Mouse (Mus musculus) kidney, embryonic 16.5 days (tissue): ENCODE results near the gene Rnf41. TPM values are rescaled to one million over a fixed set of nuclear protein-coding genes. Genes with fewer than 3 reads are reported as not detected.

Experiments used
- ATAC-seq: fragments of 200-750 bp; cut with Nextera tagmentation; 2 replicates; pipeline ENCODE4 v1.8.0; 2017; ENCODE audit warnings: moderate TSS enrichment; ENCODE audit not compliant: low FRiP score, low TSS enrichment
- H3K27ac ChIP-seq: fragments of 300-500 bp; sonication (generic); 2 replicates; pipeline ENCODE4 v1.5.1; 2014; ENCODE audit warnings: low read length
- H3K27me3 ChIP-seq: fragments of 300-500 bp; sonication (generic); 2 replicates; pipeline ENCODE4 v1.6.1; 2014; ENCODE audit warnings: low read length, control low read depth, mixed read lengths; ENCODE audit not compliant: insufficient read depth
- H3K36me3 ChIP-seq: fragments of 300-500 bp; sonication (generic); 2 replicates; pipeline ENCODE4 v1.6.1; 2014; ENCODE audit warnings: low read length, control low read depth, mixed read lengths; ENCODE audit not compliant: insufficient read depth
- H3K4me1 ChIP-seq: fragments of 300-500 bp; sonication (generic); 2 replicates; pipeline ENCODE4 v1.6.1; 2014; ENCODE audit warnings: low read length, control low read depth, mixed read lengths; ENCODE audit not compliant: insufficient read depth
- H3K4me2 ChIP-seq: fragments of 300-500 bp; sonication (generic); replicated peaks from 2 replicates; pipeline ENCODE4 v1.6.1; 2014; ENCODE audit warnings: low read depth, low read length
- H3K4me3 ChIP-seq: fragments of 300-500 bp; sonication (generic); 2 replicates; pipeline ENCODE4 v1.5.1; 2014; ENCODE audit warnings: mild to moderate bottlenecking, low read length
- H3K9ac ChIP-seq: fragments of 300-500 bp; sonication (generic); replicated peaks from 2 replicates; pipeline ENCODE4 v1.6.1; 2014; ENCODE audit warnings: low read length
- H3K9me3 ChIP-seq: fragments of 300-500 bp; sonication (generic); 2 replicates; pipeline ENCODE4 v1.6.1; 2016; ENCODE audit warnings: low read length, control low read depth
- WGBS: fragments of 180-500 bp; shearing (Covaris S2); extraction: QIAGEN DNeasy Blood & Tissue Kit; methylation state at CpG from one replicate; pipeline ENCODE4 v1.1.7; 2014; 5-methylcytosine and 5-hydroxymethylcytosine counted together
- polyA plus RNA-seq: library from polyadenylated mRNA; unstranded; fragments of >200 nt; fragmentation: Nextera tagmentation; extraction: Ambion mirVana; gene quantifications from 2 replicates; pipeline ENCODE4 v1.2.1, GENCODE M21; 2015

Rnf41 gene
- polyA plus RNA-seq, 1 experiment from 2014 or later, result 52.6 TPM

DNA sequence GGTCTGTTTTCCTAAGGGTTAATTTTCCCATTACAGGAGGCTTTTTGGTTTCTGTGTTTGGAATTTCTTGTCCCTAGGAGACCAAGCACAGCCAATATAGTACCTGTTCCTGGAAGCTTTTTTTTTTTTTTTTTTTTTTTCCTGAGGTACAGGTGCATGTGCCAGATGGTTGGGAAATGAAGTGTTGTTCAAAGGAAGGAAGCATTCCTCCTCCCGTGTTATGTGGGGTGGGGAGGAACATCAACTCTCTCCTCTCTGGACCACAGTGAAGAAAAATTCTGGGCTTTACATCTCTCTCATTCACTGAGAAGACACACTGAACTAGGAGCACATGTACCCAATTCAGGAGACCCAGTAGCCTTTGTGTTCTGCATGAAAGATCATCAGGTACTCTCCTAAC is 1.6 kb downstream of the Rnf41 start:
- ATAC-seq, result no peak
- Histone ChIP-seq H3K4me3 (peak overlapping the region; percentile 99), H3K4me1 (peaks cover 32% of the 10 kb centered on the region), H3K9ac (peak overlapping the region; percentile 39; the same call in 1 of the 2 replicates), H3K27me3 (no peaks in the 10 kb centered on the region), H3K27ac (no peak overlapping the region), H3K4me2 (peak overlapping the region; percentile 94), H3K36me3 (peaks cover 31% of the 10 kb centered on the region), H3K9me3 (no peaks in the 10 kb centered on the region)
- 28% methylated on average over 1 of the region's 1 CpGs for WGBS

DNA sequence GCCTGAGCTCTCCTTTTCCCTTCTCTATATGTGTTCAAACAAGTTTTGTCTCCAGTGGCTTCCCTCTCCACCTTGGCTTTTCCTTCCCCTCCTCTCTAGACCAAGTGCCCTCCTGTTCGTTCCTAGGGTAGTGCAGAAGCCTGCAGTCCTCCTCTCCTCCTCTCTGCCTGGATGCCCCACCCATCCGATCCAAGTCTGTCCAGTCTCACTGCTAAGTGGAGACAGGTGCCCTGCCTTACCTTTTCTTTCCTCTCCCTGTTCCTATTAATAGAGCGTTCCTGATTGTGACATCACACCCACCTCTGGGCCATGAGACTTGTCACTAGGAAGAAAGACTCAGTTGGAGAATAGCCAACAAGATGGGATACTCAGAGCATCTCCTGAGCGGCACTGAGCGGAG is 3.4 kb downstream of the Rnf41 start:
- no peaks in the 10 kb centered on the region for H3K9me3 ChIP-seq
- H3K36me3 ChIP-seq, result peaks cover 47% of the 10 kb centered on the region
- peaks cover 26% of the 10 kb centered on the region for H3K4me1 ChIP-seq
- no peak overlapping the region for H3K4me2 ChIP-seq
- no peak overlapping the region for H3K9ac ChIP-seq
- no peak overlapping the region for H3K4me3 ChIP-seq
- H3K27me3 ChIP-seq, result no peaks in the 10 kb centered on the region
- ATAC-seq, result no peak
- H3K27ac ChIP-seq, result no peak overlapping the region
- 92% methylated on average over 5 of the region's 5 CpGs for WGBS

DNA sequence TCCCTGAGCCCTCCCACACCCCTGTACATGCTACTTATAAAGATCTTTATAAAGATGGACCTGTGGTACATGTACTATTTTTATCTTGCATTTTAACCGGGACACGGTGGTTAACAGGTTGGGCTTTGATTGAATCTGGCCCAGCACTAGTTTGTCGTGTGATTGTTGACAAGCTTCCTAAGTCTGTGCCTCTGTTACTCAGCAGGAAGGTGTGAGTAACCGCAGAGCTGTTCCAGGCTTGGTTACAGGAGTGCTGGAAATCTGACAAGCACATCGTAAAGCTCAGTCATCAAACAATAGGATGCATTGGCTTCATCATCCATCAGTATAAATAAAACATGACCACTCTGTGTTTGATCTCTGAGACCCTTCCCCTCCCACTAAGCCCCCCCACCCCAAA is 11.0 kb downstream of the Rnf41 start:
- Histone ChIP-seq H3K9ac (no peak overlapping the region), H3K36me3 (peaks cover 43% of the 10 kb centered on the region), H3K27ac (no peak overlapping the region), H3K4me1 (peaks cover 9% of the 10 kb centered on the region; the same call in 1 of the 2 replicates), H3K9me3 (no peaks in the 10 kb centered on the region), H3K27me3 (no peaks in the 10 kb centered on the region), H3K4me3 (no peak overlapping the region), H3K4me2 (no peak overlapping the region)
- ATAC-seq, result no peak
- 69% methylated on average over 5 of the region's 5 CpGs for WGBS

DNA sequence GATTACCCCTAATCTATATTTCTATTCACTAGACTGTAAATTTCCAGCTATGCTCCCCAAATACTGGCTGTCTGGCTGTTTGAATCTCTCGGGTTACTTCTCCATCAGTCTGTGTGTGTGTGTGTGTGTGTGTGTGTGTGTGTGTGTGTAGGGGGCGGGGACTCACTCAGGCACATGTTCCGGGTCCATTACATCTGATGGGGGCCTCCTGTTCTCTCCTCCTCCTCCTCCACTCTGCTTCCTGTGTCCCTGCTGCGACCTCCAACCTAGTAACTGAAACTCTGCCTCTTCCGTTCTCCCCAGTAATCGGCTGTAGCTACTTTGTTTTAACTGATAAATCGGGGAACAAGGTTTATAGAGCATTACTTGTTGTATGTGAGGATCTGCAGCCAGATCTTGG is 13.1 kb downstream of the Rnf41 start:
- no peak overlapping the region for H3K4me3 ChIP-seq
- peak overlapping the region; percentile 28; the same call in 1 of the 2 replicates for H3K9ac ChIP-seq
- peak overlapping the region; percentile 76; the same call in 1 of the 2 replicates for H3K27ac ChIP-seq
- H3K4me1 ChIP-seq, result peaks cover 9% of the 10 kb centered on the region; the same call in 1 of the 2 replicates
- ATAC-seq, result peak; percentile 89
- H3K27me3 ChIP-seq, result no peaks in the 10 kb centered on the region
- H3K36me3 ChIP-seq, result peaks cover 35% of the 10 kb centered on the region
- H3K4me2 ChIP-seq, result peak overlapping the region; percentile 9; the same call in 1 of the 2 replicates
- H3K9me3 ChIP-seq, result no peaks in the 10 kb centered on the region
- WGBS, result 4% methylated on average over 7 of the region's 7 CpGs

DNA sequence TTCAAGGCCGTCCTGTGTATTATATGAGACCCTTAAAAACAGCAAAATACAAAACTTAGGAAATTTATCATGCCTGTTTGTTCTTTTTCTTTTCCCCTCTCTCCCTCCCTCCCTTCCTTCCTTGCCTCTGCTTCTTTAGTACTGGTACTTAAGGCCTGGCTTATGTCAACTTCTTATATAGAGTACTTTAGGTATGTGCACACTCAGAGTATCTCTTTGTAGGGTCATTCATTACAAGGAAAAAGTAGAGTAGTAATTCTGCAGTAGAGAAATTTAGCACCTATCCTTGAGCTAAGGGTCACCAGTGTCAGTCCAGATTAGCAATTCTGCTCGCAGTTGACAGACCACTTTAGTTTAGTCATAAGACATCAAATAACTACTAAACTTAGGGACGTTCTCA is 13.8 kb downstream of the Rnf41 start:
- 60% methylated on average over 3 of the region's 3 CpGs for WGBS
- ATAC-seq, result no peak
- Histone ChIP-seq H3K4me2 (no peak overlapping the region), H3K4me3 (no peak overlapping the region), H3K36me3 (peaks cover 39% of the 10 kb centered on the region), H3K4me1 (peaks cover 9% of the 10 kb centered on the region; the same call in 1 of the 2 replicates), H3K9me3 (no peaks in the 10 kb centered on the region), H3K27me3 (no peaks in the 10 kb centered on the region), H3K9ac (no peak overlapping the region), H3K27ac (peak overlapping the region; percentile 76; the same call in 1 of the 2 replicates)

DNA sequence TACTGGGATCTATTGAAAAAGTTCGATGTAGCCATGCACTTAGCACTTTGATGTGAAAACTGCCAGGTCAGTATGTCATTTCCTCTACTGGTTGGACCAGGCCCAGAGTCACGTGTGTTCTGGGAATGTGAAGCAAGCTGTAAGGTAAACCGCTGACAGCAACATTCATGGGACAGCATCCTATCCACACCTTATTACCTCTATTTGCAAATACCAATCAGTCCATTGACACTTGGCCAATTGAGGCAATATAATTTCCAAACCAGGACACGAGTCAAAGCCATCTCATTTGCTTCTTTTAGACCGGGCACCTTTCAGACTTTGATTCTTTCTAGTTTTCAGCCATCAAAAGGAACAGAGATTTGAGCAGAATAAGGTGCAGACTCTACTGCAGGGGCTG is 17.6 kb downstream of the Rnf41 start:
- H3K27ac ChIP-seq, result no peak overlapping the region
- no peak for ATAC-seq
- H3K9me3 ChIP-seq, result no peaks in the 10 kb centered on the region
- peaks cover 34% of the 10 kb centered on the region for H3K36me3 ChIP-seq
- H3K9ac ChIP-seq, result no peak overlapping the region
- peaks cover 15% of the 10 kb centered on the region; the same call in 1 of the 2 replicates for H3K4me1 ChIP-seq
- H3K4me2 ChIP-seq, result no peak overlapping the region
- no peaks in the 10 kb centered on the region for H3K27me3 ChIP-seq
- no peak overlapping the region for H3K4me3 ChIP-seq
- 82% methylated on average over 5 of the region's 5 CpGs for WGBS

DNA sequence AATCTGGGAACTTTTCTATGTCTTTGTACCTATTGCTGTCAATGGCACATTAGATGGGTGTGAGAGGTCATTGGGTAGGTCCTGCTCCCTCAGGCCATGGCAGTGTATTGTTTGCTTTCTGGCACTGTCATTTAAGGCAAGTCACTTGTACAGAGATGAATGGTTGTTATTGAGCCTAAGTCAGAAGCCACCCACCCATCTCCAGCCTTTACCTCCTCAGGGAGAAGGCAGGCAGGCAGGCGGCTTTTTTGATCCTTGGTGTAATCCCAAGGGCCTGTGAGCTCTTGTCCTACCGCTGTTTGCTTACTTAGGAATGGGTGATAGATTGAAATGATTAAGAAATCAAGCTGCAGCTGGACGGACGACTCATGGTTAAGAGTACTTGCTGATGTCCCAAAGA is 18.0 kb downstream of the Rnf41 start:
- H3K27me3 ChIP-seq, result no peaks in the 10 kb centered on the region
- peaks cover 33% of the 10 kb centered on the region for H3K36me3 ChIP-seq
- 95% methylated on average over 4 of the region's 4 CpGs for WGBS

DNA sequence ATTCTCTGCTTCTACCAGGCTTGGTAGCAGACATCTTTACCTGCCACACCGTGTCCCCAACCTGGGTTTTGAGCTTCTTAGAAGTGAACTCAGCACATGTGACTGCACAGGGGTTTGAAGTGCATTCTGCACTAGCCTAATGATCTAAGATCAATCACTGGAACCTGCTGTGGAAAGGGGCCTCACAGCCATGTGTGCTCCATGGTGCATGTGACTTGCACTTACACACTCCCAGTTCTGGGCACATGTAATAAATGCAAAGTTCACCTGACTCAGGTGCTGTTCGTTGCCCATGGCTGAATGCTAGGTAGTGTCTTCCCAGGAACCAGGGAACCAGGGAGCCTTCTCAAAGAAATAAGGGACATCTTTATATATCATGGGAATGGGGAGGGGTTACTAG is 22.0 kb downstream of the Rnf41 start:
- Histone ChIP-seq H3K9ac (no peak overlapping the region), H3K9me3 (no peaks in the 10 kb centered on the region), H3K4me2 (no peak overlapping the region), H3K4me1 (peaks cover 39% of the 10 kb centered on the region), H3K27me3 (no peaks in the 10 kb centered on the region), H3K4me3 (no peak overlapping the region), H3K27ac (no peak overlapping the region), H3K36me3 (peaks cover 61% of the 10 kb centered on the region)
- ATAC-seq, result no peak
- 72% methylated on average over 2 of the region's 2 CpGs for WGBS

More for the DNA sequence above, 18.0 kb downstream of the Rnf41 start:
- no peak for ATAC-seq
- H3K4me2 ChIP-seq, result no peak overlapping the region
- peaks cover 17% of the 10 kb centered on the region for H3K4me1 ChIP-seq
- H3K4me3 ChIP-seq, result no peak overlapping the region
- no peak overlapping the region for H3K27ac ChIP-seq
- no peak overlapping the region for H3K9ac ChIP-seq
- no peaks in the 10 kb centered on the region for H3K9me3 ChIP-seq

DNA sequence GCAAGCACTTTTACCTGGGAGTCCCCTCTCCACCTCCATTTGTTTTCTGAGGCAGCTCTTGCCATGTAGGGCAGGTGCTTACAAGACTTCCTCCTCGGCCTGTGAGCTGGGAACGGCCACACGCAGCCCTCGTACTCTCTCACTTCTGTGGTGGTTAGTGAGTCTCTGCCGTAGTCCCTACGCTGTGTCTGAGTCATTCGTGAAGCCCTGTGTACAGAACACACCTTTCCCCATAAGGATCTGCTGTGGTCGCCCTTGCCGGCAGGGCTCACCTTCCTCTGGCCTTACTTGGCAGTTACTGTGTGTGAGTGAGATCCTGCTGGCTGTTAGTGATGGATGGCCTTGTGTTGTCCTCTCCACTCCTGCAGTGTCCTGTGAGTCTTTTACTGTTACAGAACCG is 23.2 kb downstream of the Rnf41 start:
- 62% methylated on average over 10 of the region's 10 CpGs for WGBS
- Histone ChIP-seq H3K4me1 (peaks cover 52% of the 10 kb centered on the region), H3K9me3 (no peaks in the 10 kb centered on the region), H3K27me3 (no peaks in the 10 kb centered on the region), H3K4me3 (no peak overlapping the region), H3K27ac (peak overlapping the region; percentile 59), H3K36me3 (peaks cover 56% of the 10 kb centered on the region), H3K9ac (no peak overlapping the region), H3K4me2 (no peak overlapping the region)
- ATAC-seq, result no peak

DNA sequence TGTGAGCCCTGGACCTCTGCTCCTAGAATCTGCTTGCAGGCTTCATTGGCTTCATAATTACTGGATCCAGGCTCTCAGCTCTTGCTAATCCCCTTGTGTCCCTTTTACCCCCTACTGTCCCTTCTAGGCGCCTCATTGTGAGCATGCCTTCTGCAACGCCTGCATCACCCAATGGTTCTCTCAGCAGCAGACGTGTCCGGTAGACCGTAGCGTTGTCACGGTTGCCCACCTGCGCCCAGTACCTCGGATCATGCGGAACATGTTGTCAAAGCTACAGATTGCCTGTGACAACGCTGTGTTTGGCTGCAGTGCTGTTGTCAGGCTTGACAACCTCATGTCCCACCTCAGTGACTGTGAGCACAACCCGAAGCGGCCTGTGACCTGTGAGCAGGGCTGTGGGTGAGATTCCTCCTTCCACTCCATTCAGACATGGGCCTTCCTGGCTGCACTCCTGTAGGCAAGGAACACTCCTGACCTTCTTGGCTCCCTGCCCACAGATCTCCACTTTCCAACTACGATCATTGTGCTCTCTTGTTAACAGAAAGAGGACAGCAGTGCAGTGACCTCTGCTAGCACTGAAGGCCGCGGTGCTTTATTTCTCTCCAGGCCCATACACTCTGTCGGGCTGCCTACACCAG is 23.8 kb downstream of the Rnf41 start:
- no peak overlapping the region; the same call in 1 of the 2 replicates for H3K9ac ChIP-seq
- peak overlapping the region; percentile 59 for H3K27ac ChIP-seq
- H3K27me3 ChIP-seq, result no peaks in the 10 kb centered on the region
- H3K36me3 ChIP-seq, result peaks cover 55% of the 10 kb centered on the region
- no peak overlapping the region for H3K4me3 ChIP-seq
- no peaks in the 10 kb centered on the region for H3K9me3 ChIP-seq
- 47% methylated on average over 17 of the region's 17 CpGs for WGBS
- no peak overlapping the region for H3K4me2 ChIP-seq
- H3K4me1 ChIP-seq, result peaks cover 58% of the 10 kb centered on the region
- ATAC-seq, result peak; percentile 86
